Mouse (Mus musculus) 3T3-L1 (cell line): ENCODE measurements at regions not wholly inside any gene's neighbourhood (a gene's known extent, or its start where the extent isn't known, plus 50 kb on each side); places are given as distances from the start of the nearest gene placed in this dataset.
A peak's percentile ranks its signal among the peaks of the same experiment; 100 is the strongest.

Source experiments
- DNase-seq: peaks from one replicate; pipeline ENCODE4 v3.0.0-alpha.2; 2015; ENCODE audit warnings: low read depth, low spot score

DNA sequence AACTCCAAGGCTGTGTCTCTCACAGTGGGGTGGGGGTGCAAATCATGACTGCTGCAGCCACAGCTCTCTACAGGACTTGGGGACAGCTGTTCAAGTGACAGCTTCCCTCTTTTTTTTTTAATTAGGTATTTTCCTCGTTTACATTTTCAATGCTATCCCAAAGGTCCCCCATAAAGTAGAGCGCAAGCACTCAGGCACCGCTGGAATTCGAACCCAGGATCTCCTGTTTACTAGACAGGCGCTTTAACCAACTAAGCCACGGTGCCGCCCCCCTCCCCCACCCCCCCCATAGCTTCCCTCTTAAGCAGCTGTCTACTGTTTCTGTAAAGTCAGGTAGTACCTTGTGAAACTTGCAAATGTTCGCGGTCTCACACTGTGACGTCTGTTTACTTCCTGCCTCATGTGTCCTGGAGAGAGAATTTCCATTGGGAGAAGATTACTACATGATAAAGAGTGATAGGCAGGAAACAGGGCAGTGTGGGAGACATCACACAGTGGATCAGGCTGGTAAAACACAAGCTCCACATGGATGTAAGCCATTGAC is 324.7 kb downstream of the 1700129C05Rik start:
- peak; percentile 62 for DNase-seq

DNA sequence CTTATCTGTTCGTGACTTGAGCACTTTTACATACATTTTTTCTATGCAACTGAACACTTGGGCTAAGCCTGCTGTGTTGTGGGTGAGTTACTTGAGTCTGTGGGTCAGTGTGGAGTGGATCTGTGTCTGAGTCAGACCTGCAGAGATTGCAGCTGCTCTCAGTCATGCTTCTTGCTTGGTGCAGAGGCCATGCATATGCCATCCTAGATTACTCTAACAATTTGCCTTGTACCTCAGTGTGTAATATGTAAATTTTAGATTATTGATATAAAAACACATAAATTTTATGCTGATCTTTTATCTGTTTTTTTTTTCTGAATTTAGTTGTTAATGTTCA is 326.2 kb downstream of the 1700129C05Rik start:
- no peak for DNase-seq

DNA sequence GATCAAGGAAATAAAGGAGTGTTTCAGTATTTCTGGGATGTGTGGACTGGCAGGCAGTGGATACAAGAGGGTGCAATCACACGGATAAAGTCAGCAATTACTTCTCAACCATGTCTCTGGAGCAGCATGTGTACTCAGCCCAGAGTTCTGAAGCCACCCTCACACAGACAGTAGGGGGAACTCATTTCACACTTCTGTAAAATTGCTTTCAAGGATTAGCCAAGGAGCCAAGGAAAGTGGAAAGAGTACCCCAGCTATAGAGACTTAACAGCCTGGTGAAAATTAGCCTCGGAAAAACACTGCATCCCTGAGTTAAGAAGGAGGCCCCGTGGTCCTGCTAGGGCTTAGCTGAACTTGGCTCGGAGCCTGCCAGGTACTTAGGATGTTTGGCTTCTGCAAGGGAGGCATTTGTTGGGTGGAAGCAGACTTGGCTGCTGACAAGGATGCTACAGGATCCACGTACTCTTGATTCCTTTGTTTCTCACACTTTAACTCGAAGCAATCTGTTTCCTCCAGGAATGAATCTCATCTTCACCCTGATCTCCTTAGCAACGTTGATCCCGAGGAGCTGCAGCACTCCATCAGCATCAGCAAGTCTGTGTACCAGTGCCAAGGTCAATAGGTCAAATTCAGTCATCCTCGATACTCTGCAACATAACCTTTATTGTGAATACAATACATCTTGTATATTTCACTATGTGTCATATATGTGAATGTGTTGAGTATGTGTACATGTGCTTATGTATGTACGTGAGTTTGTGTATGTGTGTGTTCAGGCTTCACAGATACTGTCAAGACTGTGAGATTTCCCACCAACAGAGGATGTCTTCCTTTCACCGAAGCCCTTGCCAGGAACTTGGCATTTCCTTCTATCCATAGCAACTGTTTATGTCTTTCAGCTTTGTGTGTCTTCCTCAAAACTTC is 326.8 kb downstream of the 1700129C05Rik start:
- DNase-seq, result no peak

DNA sequence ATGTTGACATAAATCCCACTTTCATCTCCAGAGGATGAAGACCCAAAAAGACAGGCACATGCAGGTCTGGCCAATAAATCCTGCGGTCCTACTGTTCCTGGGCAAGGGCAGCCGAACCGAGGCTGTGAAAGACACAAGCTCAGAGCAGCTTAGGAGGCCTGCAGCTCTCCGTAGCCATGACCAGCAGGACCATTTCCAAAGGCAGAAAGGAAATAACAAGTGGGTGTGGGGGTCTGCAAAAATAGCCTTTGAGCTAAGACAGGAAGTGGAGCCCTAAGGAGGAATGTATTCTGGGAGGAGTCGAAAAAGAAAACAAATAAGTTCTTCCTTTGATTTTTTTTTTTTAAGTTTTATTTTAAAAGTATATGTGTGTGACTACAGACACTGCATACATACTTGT is 330.1 kb downstream of the 1700129C05Rik start:
- no peak for DNase-seq

DNA sequence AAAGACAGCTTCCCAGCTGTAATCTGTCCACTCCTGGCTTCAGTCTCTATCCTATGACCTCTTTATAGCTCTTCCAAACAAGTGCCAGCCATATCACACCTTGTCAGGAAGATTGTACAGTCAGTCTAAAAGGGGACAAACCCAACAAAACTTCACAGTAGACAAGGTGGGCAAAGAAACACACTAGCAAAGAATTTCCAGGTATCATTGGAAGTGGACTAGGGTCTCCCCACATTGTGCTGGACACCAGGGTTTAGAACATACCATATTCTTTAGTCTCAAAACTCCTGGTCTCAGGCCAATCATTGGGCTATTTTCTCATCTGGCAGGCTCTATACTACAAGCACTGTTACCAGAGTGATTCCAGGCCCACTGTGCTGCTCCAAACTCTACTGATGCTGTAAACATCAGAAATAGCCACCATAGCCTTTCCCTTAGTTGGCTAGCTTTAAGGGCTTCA is 341.3 kb downstream of the 1700129C05Rik start:
- no peak for DNase-seq

DNA sequence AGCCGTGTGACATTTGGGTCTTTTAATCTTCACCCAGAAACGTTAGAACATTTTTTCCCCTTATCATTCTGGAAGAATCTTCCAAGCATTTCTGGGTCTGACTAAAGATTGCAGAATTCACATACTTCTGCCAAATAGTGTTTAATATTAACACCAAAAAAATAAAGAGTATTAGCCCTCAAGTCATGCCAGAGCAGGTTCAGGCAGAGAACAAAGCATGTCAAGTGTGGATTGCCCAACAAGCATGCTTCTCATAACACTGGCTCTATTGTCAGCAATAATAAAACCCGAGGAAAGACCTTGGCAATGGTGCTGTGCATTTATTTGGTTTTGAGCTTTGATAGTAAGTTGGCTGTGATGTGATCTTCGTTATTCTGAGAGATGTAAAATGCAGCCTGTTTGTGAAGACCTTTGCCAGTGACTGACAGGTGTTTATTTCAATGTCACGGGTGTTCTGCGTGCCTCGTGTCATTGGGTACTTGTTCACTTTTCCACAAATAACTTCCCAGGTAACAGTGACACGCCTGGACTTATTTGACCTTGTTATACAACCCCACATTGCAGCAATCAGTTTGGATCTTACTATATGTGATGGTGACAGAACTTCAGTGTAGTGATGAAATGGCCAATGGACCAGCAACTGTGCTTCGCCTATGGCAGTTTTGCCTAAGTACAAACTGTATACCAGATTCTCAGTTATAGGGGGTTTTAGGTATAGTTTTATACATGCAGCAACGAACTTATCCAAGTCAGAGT is 354.3 kb downstream of the 1700129C05Rik start:
- DNase-seq, result no peak

DNA sequence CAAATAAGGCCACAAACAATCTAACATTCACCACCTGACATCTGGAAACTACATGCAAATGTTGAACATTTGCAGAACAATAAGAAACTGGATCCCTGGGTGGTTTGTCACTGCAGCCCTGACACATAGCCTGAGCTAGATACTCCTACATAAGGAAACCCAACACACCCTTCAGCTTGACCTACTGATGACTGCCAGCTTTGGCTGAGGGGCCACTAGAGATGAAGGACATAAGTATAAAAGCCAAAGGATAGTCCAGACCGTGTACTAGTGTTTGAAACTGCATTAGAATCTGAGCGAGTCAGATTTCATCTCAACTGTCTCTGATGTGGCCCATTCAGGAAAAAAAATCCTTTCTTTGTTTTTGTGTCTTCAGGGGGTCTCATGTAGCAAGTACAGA is 355.1 kb downstream of the 1700129C05Rik start:
- no peak for DNase-seq

DNA sequence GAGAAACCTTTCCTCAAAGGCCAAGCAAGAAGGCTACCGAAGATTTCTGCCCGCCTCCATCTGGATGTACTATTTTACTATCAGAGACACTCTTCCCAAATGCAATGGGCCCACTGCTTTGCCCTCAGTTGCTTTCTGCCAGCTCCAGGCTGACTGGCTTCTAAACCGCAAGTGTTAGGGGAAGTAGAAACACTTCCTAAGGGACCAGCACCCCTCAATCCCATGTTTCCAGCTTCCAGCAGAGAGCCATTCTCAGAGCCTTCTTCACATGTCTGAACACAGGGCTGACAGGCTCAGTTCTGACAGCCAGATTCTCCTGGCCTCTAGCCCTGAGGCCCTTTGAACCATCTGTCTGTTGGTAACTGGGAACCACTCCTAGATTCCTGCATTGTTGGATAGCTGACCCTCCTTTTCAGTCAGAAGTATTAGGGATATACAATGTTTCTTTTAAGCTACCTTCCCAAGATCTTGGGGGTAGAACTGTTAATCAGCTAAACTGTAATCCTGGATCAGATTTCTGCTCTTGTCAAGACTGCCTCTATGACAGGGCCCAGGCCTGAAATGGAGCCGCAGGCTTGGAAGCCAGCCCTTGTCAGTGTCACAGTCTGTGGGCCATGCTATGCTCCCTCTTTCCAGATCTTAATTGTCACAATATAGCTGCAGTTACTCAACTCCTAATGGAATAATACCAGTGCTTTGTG is 355.8 kb downstream of the 1700129C05Rik start:
- no peak for DNase-seq

DNA sequence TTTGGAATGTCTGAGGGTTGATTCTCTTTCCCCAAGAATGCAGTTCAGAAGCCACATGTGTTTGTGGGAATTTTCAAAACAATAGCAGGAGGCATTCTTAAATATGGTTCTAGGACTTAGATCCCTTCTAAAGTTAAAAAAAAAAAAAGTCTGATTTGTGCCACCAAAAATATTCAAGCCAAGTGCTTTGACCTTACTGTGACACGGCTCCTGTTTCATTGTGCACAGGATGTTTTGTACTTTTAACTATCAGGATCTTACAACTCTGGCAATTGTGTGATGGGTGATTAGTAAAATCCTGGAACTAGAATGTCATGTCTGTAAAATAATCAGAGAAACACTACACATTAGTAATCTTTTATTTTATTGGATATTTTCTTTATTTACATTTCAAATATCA is 359.5 kb downstream of the 1700129C05Rik start:
- DNase-seq, result no peak

DNA sequence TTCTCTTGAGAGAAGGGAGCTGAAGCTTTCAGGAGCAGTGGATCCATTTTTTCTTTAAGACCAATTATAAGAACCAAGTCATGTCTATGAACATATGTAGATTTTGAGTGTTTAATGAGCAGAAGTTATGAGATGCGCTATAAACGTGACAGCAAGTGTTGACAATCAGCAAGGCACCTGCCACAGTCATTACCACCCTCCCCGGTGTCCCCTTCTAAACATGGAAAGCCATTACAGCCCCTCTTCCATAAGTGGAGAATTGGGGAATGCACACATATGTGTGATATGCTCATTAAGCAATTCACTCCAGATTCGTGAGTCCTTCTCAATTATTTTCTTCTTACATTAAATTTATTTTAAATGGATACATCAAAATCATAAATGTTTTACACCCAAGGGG is 362.4 kb downstream of the 1700129C05Rik start:
- DNase-seq, result no peak

DNA sequence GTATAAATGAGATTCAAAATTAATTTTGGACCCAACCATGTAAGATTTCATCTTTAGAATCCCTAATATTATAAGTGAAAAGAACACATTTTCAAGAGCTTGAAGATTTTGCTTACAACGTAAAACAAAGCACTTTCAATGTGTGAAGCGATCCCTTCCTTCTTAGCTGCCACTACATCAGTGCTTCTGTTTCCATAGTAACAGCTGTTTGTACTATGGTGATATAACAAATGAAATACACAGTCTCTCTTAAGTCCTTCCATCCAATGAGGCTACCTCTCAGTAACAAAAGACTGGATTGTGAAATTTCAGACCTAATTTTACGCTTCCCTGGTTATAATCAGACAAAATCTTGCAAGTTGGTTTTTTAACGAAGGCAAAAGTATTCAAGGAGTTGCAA is 364.0 kb downstream of the 1700129C05Rik start:
- no peak for DNase-seq

DNA sequence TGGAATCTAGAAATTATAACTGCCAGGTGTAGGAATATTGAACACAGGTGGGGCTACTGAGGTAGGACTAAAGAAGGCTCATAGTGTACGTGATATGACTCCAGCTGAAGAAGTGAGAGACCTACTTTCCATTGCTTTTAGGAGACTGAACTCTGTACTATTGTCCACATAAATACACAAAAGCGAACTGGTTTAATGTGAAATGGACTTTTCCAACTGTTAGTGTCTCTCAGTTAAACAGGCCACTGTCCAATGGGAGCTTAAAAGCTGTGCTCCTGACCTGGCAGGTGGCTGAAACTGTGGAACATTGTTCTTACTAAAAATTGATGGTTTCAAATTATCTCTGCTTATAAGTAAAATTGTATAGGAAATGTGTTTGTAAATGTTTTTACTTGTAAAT is 381.4 kb downstream of the 1700129C05Rik start:
- DNase-seq, result no peak

DNA sequence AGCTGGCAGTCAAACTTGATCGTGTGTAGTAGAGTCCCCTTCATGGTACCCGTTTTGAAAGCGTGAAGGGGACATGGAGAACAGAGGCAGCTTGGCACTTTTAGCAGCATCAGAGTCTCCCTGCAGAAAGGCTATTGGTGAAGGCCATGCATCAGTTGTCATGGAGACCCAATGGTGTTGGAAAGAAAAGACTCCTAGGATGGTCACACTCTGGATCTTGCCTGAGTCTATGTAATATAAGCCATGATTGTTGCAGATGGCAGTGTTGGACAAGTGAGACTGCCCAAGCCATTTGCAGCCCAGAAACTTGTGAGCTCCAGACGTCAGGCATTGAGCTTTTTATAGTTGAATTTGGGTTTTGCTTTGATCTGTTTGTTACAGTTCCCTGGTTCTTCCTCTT is 382.9 kb downstream of the 1700129C05Rik start:
- no peak for DNase-seq

DNA sequence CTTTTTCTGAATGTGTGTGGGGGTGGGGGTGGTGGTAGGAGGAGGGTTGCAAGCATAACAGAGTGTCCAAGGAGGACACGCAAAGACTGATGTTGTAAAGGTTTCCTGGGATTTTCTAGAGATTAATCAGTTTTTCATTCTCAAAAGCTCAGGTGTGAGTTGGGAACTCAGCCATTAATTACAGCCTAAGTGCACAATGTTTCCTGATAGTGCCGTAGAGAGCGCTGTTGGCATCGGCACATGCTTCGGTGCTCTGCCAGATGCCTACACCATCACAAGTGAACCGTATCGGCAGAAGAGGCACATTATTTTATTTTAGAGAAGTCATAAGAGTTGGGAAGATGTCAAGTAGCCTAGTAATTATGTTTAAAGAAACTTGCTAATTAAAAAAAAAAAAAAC is 388.9 kb downstream of the 1700129C05Rik start:
- DNase-seq, result no peak

DNA sequence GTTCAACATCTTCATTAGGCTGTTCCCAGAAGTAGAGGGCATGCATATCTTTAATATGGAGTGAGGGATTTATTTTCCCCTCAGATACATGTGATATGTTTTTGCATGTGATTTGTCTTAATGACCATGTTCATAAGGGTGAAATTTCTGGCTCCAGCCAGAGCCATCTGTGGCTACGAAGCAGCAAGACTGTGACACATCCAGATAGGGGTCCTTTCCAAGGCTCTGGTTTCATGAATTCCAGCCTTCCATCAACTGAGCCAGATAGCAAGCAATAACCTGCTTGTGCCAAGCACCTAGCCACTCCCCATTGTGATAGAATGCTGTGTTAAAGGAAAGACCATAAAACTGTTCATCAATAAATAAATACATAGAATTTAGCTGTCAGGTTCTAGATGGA is 389.6 kb downstream of the 1700129C05Rik start:
- DNase-seq, result no peak

DNA sequence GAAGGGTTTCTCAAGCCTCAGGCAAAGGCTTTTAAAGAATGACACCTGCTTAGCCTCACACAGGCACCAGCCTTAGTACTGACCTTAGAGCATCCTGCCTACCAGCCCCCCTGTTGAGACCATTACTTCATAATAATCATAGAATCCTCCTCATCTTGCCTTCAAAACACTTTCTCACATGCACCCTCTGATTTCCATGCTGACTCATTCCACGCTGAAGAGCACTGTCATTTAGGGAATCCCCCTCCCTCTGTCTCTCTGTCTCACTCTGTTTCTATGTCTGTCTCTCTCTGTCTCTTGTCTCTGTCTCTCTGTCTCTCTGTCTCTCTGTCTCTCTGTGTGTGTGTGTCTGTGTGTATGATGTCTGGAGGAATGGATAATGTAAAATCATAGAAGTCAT is 416.3 kb downstream of the 1700129C05Rik start:
- no peak for DNase-seq

DNA sequence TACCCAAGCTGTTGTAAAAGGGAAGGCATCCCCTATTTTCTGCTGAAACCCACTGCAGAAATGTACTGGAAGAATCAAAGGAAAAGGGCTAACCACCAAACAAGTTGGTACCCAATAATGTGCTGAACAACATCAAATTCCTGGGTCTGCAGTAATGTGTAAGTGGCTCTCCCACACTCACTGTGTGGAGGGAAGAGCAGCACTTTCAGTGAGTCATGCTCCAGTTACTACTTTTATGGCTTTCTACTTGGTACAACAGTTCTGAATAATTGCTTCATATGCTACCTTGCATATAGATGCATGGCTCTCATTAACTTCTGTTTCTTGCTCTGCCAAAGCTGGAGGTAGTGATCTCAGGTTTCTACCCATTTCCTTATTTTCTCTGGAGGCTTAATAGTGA is 427.8 kb downstream of the 1700129C05Rik start:
- no peak for DNase-seq

DNA sequence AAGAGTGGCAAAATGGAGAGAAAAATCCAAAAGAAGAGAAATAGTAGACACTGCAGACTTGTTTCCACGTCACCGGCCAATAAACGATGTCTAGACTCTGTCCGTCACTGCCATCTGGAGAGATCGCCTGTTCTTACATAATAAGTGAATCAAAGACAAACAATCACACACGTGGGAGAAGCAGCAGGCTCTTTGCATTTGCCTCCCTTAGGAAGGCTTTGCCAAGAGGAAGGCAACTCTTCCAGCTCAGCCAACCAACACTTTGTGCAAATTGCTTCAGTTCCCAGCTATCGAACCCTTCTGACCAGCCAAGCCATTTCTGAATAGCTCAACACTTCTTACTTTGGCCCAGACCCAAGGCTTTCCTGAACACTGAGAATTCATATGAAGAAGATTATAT is 432.8 kb downstream of the 1700129C05Rik start:
- DNase-seq, result no peak

DNA sequence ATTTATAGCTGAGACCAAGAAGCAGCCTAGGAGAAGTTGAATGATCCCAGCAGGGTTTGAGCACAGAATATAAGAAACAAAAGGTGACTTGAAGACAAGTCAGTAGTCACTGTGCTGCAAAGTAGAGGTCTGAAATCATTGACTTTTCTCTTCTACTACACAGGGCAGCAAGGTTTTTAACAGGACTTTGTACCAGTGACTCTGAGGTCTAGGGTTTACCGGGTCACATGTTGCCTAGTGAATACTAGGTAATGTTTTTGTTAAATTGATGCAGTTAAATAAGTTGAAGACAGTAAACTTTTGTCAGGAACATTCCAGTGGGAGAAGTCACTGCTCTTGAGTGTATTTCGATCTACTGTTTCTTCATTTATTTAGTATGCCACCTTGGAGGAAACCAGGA is 433.4 kb downstream of the 1700129C05Rik start:
- DNase-seq, result no peak

DNA sequence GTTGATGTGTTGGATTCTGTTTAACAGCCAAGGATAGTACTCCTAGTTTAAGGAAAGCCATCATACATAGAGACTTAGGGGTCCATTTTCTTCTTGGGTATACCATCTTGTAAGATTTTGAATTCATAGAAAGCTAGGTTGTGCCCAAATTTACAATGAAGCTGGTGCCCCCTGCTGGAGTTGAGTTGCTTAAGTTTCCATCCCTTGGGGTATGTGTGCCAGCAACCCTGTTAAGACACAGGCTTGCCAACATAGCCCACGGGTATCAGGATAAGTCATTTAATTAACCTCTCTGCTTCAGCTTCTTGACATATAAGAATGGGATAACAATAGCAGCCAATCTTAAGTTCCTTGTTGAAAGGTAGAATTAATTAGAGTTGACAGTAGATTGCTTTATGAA is 440.9 kb downstream of the 1700129C05Rik start:
- DNase-seq, result peak; percentile 9

DNA sequence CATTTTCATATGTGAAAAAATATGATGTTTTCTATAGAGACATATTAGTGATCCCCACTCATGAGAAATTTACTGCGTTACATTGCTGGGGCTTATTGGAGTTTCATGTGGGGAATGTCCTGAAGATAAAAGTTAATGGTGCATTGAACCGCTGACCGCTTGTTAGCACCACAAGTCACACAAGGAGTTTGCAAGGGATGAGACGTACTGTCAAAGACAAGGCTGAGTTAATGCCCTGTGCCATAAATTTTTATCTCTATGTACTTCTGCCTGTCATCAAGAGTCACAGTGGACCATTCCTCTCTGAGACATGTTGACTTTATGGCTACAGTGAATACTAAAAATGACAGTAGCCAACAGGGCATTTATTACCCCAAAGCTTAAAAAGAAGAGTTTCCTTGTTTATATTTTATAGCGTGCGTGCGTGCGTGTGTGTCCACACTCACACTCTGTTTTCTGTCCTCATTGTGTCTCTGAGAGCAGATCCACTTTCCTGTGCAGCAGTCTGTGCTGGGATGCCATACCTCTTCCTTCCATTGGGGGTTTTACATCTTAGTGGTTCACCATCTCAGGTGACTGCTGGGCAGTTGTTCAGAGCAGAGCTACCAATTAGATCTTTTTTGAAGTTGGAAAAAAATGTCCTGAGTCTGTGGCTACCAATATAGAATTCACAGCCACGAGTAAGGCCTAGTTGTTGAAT is 451.4 kb downstream of the 1700129C05Rik start:
- no peak for DNase-seq
